Mouse (Mus musculus) ES-Bruce4 (cell line): ENCODE data around the gene Nmrk1. TPM values are rescaled to one million over a fixed set of nuclear protein-coding genes. Genes with fewer than 3 reads are reported as not detected.

Experiments
- H3K27ac ChIP-seq: 2 replicates; pipeline ENCODE4 v1.5.1; 2012; ENCODE audit warnings: low read length, inconsistent platforms; ENCODE audit not compliant: insufficient read depth
- H3K27me3 ChIP-seq: 2 replicates; pipeline ENCODE4 v1.6.1; 2012; ENCODE audit warnings: mild to moderate bottlenecking, low read length, inconsistent platforms; ENCODE audit not compliant: control insufficient read depth, poor library complexity, insufficient read depth, severe bottlenecking
- H3K36me3 ChIP-seq: 2 replicates; pipeline ENCODE4 v1.6.1; 2012; ENCODE audit warnings: inconsistent platforms, mild to moderate bottlenecking, low read length, moderate library complexity; ENCODE audit not compliant: control insufficient read depth, poor library complexity, insufficient read depth, severe bottlenecking
- H3K4me1 ChIP-seq: one replicate; pipeline ENCODE4 v1.8.1; 2011; ENCODE audit warnings: low read length; ENCODE audit not compliant: control insufficient read depth, insufficient read depth
- H3K4me3 ChIP-seq: 2 replicates; pipeline ENCODE4 v1.5.1; 2011; ENCODE audit warnings: low read depth, mild to moderate bottlenecking, low read length
- H3K9ac ChIP-seq: 2 replicates; pipeline ENCODE4 v1.6.1; 2012; ENCODE audit warnings: low read depth, mild to moderate bottlenecking, inconsistent platforms; ENCODE audit not compliant: poor library complexity, severe bottlenecking
- H3K9me3 ChIP-seq: replicated peaks from 2 replicates; pipeline ENCODE4 v1.6.1; 2012; ENCODE audit warnings: mild to moderate bottlenecking, low read length, inconsistent platforms; ENCODE audit not compliant: control insufficient read depth, poor library complexity, insufficient read depth, severe bottlenecking
- CTCF ChIP-seq: IDR thresholded peaks from one replicate; pipeline ENCODE4 v1.8.1; 2011; ENCODE audit warnings: low read depth, low read length
- EP300 ChIP-seq: IDR thresholded peaks from 2 replicates; pipeline ENCODE4 v1.6.1; 2011; ENCODE audit warnings: low read depth, low read length; ENCODE audit not compliant: insufficient read depth
- POLR2A ChIP-seq: IDR thresholded peaks from one replicate; pipeline ENCODE4 v1.8.1; 2011; ENCODE audit warnings: low read length; ENCODE audit not compliant: insufficient read depth
- polyA plus RNA-seq: library from polyadenylated mRNA; stranded (reverse); fragments of >200 nt; gene quantifications from 2 replicates; pipeline ENCODE4 v1.2.4, GENCODE M21; 2011; ENCODE audit warnings: low read depth; ENCODE audit not compliant: missing spikeins, insufficient read depth, insufficient read length

The Nmrk1 gene
- 15.9 and 20.4 TPM in 2 replicates for polyA plus RNA-seq

GRCm38 (mm10) chr19:18631644-18632219 lies at the start of gene Nmrk1, which contains the start of gene Ostf1:
Gene Nmrk1, plus strand, starts transcription at chr19:18631950.
Gene Ostf1, minus strand, starts transcription at chr19:18631823.
- Histone ChIP-seq H3K9me3 (no peaks in the 10 kb centered on the region), H3K9ac (peak within 1 kb of the TSS; percentile 47), H3K27ac (0 out of 2 replicates have a peak within 1 kb of the TSS, but pooled peaks have one; percentile 68), H3K27me3 (no peaks in the 10 kb centered on the region), H3K36me3 (no peaks in the 10 kb centered on the region), H3K4me1 (peaks cover 6% of the 10 kb centered on the region), H3K4me3 (peak within 1 kb of the TSS; percentile 92)
- TF ChIP-seq POLR2A (peak; percentile 96), EP300 (no peak)

GRCm38 (mm10) chr19:18582226-18582625 lies 49.5 kb upstream of the Nmrk1 start:
- H3K27me3 ChIP-seq = no peaks in the 10 kb centered on the region
- H3K9me3 ChIP-seq = no peaks in the 10 kb centered on the region
- no peaks in the 10 kb centered on the region for H3K4me1 ChIP-seq
- TF ChIP-seq POLR2A (no peak), EP300 (no peak), CTCF (no peak)
- no peak overlapping the region for H3K9ac ChIP-seq
- no peak overlapping the region for H3K27ac ChIP-seq
- H3K4me3 ChIP-seq = no peak overlapping the region
- no peaks in the 10 kb centered on the region; the same call in 1 of the 2 replicates for H3K36me3 ChIP-seq

GRCm38 (mm10) chr19:18582887-18583286 lies 48.9 kb upstream of the Nmrk1 start:
- no peak overlapping the region for H3K4me3 ChIP-seq
- H3K36me3 ChIP-seq = no peaks in the 10 kb centered on the region; the same call in 1 of the 2 replicates
- H3K27ac ChIP-seq = no peak overlapping the region
- no peaks in the 10 kb centered on the region for H3K9me3 ChIP-seq
- no peaks in the 10 kb centered on the region for H3K27me3 ChIP-seq
- no peaks in the 10 kb centered on the region for H3K4me1 ChIP-seq
- H3K9ac ChIP-seq = no peak overlapping the region
- TF ChIP-seq EP300 (no peak), CTCF (no peak), POLR2A (no peak)

GRCm38 (mm10) chr19:18583706-18584105 lies 48.0 kb upstream of the Nmrk1 start:
- H3K27me3 ChIP-seq = no peaks in the 10 kb centered on the region
- no peaks in the 10 kb centered on the region for H3K4me1 ChIP-seq
- H3K9me3 ChIP-seq = no peaks in the 10 kb centered on the region
- no peak overlapping the region for H3K4me3 ChIP-seq
- no peak overlapping the region for H3K9ac ChIP-seq
- no peak for TF ChIP-seq CTCF
- H3K36me3 ChIP-seq = no peaks in the 10 kb centered on the region; the same call in 1 of the 2 replicates
- H3K27ac ChIP-seq = no peak overlapping the region

- TF ChIP-seq POLR2A = no peak
- TF ChIP-seq EP300 = no peak
- TF ChIP-seq CTCF = no peak
- Histone ChIP-seq H3K27me3 (no peaks in the 10 kb centered on the region), H3K36me3 (no peaks in the 10 kb centered on the region; the same call in 1 of the 2 replicates), H3K4me1 (no peaks in the 10 kb centered on the region), H3K4me3 (no peak overlapping the region), H3K9me3 (no peaks in the 10 kb centered on the region), H3K27ac (no peak overlapping the region), H3K9ac (no peak overlapping the region)
Measured at GRCm38 (mm10) chr19:18584621-18585020, 47.1 kb upstream of the Nmrk1 start.

- no peak overlapping the region for H3K4me3 ChIP-seq
- no peak overlapping the region for H3K9ac ChIP-seq
- H3K36me3 ChIP-seq = peaks cover 2% of the 10 kb centered on the region; the same call in 1 of the 2 replicates
- peaks cover 2% of the 10 kb centered on the region for H3K4me1 ChIP-seq
- no peak overlapping the region for H3K27ac ChIP-seq
- no peak for TF ChIP-seq EP300
- no peak for TF ChIP-seq POLR2A
- no peak for TF ChIP-seq CTCF
- no peaks in the 10 kb centered on the region for H3K27me3 ChIP-seq
- no peaks in the 10 kb centered on the region for H3K9me3 ChIP-seq
Measured at GRCm38 (mm10) chr19:18587118-18587517, 44.6 kb upstream of the Nmrk1 start.
